Mouse (Mus musculus): ENCODE measurements at regions not wholly inside any gene's neighbourhood (a gene's known extent, or its start where the extent isn't known, plus 50 kb on each side); places are given as distances from the start of the nearest gene placed in this dataset.

DNA sequence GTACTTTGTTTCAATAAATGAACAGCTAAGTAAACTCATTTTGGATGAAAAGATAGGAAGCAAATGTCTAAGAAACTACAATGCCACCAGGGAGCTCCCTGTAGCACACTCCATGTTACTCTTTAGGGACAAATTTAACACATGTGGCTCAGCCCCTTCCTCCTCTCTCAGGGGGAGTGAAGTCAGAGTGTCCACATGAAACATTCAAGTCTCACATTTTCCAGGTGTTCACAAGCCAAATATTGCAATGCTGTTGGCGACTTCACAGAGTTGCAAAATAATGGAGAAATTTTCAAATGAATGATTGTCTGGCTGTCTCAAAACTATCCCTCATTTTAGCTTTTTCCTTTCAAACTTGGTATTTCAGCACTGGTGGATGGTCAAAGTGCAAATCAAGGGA is 564.1 kb upstream of the Zeb2 start:
- TF ChIP-seq EP300 (IDR thresholded peaks at IDR 0.05; ENCODE audit: low read depth), result no peak
- TF ChIP-seq CTCF (IDR thresholded peaks at IDR 0.05; ENCODE audit: low read depth), result no peak
